Mouse (Mus musculus) embryo, embryonic 11.5 days (tissue): ENCODE measurements around the gene Trem2.
"Not testable (repeated sequence)": the region's sequence is repeated elsewhere in the genome, so short reads cannot be mapped to it uniquely, and the experiment has no call there.

ENCODE experiments used
- DNase-seq: peaks from one replicate; pipeline ENCODE4 v3.0.0-alpha.2; 2012; ENCODE audit warnings: low read depth, low spot score

Gene Trem2

DNA sequence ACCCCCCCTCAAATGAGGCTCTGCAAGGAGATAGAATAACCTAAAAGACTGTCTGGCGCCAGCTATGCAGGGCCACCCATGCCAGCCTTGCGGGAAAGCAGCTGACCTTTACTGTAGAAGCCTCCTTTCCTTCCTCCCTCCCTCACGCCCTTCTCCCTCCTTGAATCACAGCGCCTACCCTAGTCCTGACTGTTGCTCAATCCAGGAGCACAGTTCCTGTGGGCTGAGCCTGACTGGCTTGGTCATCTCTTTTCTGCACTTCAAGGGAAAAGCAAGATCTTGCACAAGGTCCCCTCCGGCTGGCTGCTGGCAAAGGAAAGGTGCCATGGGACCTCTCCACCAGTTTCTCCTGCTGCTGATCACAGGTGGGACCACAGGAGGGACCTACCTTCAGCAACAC is at the start of gene Trem2:
Gene Trem2 (plus strand): TSS at position 171 of the 400 bp plus-strand sequence.
- DNase-seq = no peak

DNA sequence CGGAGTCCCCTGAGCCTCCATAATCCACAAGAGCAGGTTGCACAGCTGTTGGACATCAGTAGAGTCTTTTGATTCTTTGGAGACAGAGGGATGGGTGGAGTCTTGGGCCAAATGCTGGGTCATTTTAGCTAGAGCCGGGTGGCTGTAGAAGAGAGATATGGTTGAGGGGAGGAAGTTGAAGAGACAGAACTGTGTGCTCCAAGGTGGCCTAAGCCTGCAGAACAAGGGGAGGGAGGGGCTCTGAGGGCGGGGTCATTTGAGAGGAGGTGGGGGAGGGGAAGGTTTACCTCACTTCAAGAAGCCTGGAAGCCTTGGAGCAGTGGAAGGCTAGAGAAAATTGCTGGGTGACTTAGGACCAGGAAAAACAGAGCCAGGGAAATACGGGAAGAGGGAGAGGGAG is 47.0 kb upstream of the Trem2 start, which contains the start of gene Treml2:
Gene Treml2 (plus strand): TSS at position 296 of the 400 bp plus-strand sequence.
- peak; percentile 14 for DNase-seq

DNA sequence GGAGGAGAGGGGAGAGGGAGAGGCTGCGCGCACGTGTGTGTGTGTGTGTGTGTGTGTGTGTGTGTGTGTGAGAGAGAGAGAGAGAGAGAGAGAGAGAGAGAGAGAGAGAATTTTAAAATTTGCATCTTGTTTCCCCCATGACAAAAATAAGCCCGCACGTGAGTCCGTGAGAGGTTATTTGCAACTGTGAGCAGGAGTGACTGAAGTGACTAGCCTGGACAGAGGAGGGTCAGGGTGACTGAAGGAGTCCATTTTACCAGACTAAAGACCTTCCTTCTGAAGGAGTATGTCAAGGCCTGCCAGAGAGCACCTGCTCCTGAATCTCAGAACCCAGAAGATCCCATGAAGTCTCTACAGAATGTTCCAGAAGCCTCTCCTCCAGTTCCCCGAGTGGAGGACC is 46.4 kb upstream of the Trem2 start:
- no peak for DNase-seq

DNA sequence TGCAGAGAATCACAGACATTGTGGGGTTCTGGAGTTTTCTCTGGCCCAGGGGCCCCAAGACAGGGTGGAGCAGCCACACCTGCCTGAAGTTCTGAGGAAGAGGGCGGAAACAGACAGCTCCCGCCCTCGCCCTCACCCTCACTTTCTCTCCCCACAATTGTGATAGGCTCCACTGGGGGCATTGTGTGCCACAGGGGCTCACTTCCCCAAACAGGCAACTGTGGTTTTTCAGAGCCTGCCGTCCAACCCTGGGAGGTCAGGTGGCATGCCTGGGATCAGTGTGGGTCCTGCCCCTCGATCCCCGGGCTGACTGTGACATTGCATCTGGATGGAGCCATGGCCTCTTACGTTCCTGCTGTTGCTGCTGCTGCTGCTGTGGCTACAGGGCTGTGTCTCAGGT is 46.0 kb upstream of the Trem2 start:
- no peak for DNase-seq

DNA sequence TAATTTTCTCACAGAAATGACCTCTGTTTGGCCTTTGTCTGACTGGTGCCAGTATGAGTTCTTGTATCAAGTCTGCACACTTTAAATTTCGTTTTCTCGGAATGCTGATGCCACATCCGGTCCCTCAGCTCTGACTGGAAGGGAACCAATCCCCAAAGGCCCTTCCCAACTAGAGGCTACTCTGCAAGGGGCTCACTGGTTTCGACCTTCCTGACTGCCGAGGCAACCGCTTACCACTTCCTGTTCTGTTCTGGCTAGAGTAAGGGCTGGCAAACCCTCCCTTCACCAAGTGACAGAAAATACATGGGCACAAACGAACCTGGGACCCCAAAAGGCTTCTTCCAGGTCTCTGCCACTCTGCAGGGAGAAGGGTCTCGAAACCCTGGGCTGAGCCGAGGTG is 45.3 kb upstream of the Trem2 start:
- no peak for DNase-seq

DNA sequence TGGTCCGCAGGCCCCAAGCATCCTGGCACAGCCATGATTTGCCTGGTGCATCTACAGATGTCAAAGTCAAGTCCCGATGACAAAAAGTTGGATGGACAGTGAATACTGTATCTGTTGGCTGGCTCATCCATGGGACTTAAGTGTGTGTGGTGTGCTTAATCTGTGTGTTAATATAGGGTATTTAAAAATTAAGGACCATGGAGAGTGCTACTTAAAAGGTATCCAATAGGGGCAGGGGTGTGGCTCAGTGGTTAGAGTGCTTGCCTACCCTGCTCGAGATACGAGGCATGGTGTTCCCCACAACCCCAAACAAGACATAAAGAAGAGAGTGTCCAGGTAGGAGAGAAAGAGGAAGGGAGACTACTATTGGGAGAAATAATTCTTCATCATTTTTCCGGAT is 44.4 kb upstream of the Trem2 start:
- no peak for DNase-seq

DNA sequence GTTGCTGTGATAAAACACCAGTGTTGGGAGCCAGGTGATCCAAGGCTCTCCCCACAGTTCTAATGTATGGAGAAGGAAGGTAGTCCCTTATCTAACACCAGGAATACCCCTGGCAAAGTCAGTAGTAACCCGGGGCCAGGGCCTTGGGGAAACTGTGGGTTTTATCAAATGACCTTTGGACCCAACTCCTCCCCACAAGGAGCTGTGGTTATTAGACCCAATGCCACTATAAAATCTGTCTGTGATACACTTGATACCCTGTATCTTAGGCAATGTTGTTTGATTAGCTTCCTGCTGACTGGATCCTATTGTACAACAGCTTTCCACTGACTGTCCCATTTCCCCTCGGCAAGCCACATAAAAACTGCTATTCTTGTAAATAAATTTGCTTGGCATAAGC is 34.1 kb upstream of the Trem2 start:
- no peak for DNase-seq

DNA sequence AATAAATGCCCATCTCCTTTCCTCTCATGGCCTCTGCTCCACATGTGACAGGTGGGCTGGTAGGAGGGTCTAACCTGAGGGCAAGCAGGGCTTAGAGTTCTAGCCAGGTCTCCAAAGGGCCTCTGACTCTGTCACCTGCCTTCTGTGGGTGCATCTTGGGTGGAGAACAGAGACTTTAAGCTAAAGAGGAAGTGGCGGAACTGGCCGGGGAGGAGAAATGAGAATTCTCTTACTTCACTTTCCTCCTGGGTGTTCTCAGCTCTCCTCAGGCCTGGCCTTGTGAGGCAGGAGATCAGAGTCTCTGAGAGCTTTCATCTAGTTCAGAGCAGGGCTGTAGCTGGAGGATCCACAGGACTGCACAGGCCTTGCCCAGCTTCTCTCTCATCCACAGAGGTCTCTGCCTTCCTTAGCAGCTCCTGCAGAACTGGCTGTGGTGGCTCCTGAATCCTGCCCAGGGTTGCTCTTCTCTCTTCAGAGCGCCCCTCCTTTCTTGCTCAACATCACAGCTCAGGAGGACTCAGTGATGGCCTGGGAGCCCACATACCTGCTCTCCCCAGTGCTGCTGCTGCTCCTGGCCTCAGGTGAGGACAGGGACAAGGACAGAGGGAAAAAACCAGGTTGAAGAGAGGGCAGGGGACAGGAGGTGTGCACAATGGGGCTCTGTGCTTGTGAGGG is 30.2 kb upstream of the Trem2 start, which contains the start of gene B430306N03Rik:
Gene B430306N03Rik (plus strand): TSS at position 237 of the 675 bp plus-strand sequence.
- DNase-seq = not testable (repeated sequence)

DNA sequence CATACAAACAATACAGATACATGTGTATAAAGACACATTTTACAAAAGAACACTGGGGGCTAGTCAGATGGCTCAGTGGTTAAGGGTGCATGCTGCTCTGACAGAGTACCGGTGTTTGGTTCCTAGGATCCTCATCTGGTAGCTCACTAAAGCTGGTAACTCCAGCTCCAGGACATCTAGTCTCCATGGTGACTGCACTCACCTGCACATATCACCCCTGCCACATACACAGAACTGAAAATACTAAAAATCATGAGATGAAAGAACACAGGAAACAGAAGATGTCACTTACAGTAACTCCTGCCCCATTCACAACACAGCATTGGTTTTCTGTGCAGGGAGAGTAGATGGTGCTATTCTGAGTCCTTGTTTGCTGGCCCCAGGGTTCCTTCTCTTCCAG is 27.5 kb upstream of the Trem2 start:
- no peak for DNase-seq

DNA sequence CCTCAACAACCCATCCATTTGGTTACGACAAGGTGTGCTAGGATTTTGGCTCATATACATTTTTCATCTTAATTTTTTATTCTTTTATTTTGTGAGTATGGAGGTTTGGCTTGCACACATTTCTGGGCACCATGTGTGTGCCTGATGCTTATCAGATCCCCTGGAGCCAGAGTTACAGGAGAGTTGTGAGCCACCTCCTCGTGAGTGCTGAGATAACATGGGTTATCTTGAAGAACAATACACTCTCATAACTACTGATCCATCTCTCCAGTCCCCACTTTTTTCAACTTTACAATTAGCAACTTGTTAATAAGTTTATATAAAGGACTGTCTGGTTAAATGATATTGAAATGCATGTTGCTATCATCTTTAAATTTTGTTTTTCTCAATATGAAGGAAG is 24.9 kb upstream of the Trem2 start:
- DNase-seq = no peak

DNA sequence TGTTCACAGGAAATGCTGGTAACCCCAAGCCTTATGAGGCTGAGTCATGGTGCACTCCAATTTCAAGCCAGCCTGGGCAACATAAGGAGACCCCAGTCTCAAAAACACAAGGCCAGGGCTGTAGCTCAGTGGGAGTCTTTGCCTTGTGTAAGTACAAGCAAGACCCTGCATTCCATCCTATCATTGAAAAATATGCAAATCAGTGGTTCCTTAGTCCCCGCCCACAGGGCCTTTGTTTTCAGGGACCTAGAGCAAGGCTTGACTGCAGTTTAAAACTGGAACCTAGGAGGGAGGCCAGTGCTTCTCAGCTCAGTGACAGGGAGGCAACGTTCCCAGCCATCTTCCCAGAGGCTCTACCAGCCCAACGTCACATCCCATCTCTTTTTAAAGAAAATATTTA is 23.0 kb upstream of the Trem2 start:
- DNase-seq = no peak

DNA sequence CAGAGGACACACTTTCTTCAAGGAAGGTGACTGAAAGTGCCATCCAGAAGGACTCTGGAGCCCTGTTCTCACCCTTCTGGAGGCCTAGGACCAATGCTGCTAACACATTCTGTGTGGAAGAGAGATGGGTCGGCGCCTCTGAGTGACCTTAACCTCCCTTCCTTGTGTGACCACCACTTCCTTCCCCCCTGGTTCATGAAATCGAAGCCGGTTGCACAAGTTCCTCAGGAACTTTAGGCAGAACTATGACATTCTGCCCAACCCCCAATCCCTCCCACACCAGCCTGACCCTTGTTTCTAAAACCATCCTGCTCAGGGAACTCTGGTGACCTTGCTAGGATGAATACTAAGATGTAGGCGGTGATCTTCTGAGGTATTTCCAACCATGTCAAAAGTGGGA is 21.9 kb upstream of the Trem2 start:
- DNase-seq = no peak

DNA sequence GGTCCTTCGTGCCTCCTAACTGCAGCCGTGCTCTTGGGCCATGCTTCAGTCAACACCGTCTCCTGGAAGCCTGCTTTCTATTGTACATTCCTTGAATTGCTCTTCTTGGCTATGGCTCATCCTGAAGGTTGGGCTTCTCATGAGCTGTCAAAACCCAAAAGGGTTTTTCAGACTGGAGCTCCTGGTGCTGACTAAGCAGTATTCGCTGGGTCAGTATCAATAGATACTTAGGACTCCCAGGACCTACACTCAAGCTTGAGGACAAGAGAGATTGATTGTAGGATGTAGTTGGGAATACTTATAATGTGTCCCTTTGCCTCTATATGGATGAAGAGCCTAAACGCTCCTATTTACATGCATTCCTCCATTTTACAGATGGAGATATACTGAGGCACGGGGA is 21.1 kb upstream of the Trem2 start:
- no peak for DNase-seq

DNA sequence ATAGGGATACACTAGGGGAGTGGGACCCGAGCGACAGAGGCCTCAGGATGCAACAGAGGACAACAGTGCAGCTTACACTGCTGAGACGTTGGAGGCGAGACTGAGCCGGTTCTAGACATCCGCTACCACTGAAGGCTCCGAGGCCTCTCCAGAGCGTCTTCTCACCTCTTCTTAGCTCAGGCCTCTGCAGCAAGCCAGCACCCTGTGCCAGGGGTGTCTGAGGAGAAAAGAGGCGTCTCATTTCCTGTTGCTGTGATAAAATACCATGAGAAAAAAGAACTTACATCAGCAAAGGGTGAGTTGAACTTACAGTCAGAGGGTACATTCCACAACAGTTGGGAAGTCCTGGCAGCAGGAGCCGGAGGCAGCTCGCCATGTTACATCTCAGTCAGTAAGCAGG is 20.6 kb upstream of the Trem2 start:
- DNase-seq = no peak

DNA sequence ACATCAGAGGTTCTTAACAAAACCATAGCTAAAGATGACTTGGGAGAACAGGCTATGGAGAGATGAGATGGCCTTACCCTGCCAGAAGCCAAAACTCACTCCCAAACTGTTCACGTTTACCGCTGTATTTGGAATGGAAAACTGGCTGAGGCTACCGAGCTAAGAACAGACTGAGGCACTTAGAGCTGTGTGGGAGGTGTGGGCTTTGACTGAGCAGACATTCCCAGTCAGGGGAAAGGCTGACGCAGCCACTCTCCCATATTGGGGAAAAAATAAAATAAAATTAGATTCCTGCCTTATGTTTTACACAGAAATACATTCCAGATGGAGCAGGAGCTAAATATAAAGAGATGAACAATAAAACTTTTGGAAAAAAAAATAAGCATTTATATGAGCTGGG is 19.5 kb upstream of the Trem2 start:
- DNase-seq = no peak

DNA sequence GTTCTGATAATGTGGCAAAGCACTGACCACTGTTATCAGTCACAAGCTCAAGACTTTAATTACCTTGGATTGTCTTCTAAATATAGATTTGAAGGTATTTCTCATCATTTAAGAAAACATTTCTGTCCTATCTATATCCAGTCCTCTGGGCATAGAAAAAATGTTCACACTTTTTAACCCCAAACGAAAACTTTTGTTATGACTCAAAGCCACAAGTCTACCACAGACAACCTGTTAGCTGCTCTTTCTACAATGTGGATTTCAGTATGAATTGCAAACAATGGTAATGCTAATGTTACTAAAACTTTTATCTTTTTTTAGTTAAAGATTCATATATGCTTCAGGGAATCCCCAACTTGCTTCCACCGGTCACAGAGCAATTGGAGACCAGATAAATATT is 13.7 kb upstream of the Trem2 start:
- DNase-seq = no peak

DNA sequence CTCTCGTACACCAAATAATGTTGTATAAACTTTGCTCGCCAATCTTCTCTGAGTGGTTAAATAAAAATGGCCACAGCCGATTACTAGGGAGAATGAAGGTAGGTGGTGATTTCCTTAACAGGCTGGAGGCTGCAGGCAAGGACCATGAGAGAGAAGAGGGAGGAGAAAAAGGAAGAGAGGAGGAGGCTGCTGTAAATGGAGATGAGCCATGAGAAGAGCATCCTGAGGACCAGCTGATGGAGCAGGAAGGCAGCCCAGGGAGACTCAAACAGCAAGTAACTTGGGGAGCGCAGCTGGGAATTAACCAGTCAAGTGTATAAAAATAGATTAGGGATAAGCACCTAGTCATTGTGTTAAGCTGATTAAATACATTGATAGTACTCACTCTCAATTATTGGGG is 12.0 kb upstream of the Trem2 start:
- DNase-seq = no peak

DNA sequence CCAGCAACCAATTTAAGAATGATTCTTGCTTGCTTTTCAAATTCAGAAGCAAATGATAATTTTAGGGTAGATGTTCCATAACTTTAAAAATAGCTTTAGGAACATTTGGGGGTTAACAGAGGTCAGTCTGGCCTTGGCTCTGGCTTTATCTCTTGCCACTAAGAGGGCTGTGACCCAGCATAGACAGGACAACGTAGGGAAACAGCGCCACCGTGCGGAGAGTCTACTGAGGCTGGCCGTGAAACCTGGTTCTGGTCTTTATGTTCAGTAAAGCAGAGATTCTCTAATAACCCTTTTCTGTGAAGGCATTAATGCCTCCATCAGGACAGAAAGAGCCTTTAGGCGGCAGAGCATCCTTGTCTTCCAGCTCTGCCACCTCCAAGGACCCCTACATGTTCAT is 9.3 kb upstream of the Trem2 start:
- peak; percentile 56 for DNase-seq

DNA sequence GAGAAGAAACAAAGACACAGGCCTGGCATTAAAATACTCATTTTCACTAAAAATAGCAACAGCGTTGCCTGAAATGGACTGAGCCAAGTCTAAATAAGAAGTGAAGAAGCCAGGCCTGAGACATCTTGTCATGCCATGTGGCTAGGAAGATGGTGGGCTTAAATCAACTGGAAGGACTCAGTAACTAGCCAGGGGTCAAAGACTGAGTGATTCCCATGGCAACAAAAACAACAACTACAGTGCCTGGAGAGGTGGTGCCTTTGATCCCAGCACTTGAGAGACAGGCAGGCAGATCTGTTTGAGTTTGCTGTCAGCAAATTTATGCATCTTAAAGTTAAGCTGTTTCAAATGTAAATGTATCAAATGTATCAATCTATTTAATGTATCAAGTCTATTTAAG is 5.9 kb upstream of the Trem2 start:
- DNase-seq = no peak

DNA sequence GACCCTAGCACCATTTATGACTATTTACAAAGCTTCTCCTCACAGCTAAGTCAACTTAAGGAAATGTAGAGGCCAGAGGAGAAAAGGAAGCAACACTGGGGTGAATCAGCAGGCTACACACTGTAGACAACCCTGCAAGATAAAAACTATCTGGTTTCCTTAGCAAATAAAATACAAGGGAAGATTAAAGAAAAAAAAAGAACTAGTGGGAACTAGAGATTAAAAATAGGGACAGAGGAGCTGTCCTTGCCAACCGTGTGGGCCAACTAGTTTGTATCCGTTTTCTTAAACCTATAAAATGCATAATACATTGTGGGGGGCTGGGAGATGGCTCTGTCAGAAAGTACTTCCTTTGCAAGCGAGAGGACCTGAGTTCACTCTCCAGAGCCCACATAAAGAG is 4.3 kb upstream of the Trem2 start:
- no peak for DNase-seq

DNA sequence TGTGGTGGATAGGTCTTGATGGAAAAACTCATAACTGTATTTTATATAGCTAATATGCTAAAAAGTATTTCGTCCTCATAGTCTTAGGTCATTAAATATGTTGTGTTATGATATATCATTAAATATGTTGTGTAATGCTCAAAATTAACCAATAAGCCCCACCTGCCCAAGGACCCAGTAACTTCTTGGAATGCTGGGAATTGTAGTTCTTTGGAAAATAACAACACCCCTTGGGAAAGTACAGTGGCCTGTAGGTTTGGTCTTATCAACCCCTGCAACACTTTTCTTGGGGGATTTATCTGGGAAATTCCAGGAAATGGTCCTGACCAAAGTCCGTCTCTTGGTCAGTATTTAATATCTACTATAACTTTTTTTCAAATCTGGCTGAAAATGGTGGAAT is 3.1 kb upstream of the Trem2 start:
- DNase-seq = no peak

DNA sequence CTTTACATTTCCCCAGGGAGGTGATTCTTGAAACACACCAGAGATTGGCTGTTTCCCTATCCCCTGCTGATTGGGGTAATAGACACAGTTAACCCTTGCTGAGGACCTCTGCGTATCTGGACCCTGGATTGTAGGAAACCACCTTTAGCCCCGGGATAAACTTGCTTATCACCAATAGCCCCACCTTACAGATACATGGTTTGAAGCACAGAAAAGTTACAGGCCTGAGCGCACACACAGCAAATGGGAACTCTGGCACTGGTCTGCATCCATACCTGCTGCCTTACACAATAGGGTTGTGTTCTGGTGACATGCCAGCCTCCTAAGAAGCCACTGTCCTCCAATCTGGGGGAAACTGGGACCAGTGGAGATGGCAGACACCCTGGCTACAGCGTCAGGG is 377 bp upstream of the Trem2 start:
- no peak for DNase-seq

DNA sequence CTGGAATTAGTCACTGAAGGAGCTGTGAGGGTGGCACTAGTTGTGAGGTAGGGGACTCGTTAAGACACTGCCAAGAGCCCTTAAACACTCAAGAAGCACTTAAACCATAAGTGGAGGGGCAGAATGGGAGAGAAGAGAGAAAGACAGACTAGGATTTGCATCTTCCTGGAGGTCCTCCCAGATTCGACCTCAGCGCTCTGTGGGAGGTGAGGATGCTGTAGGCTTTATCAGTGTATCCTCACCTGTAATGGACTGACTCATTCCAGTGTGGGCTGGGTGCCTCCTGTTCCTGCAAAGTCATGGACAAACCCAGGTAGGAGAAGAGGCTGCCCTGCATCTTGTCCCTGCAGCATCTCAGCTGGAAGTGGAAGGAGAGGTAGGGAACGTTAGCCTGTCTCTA is 633 bp downstream of the Trem2 start:
- DNase-seq = no peak

DNA sequence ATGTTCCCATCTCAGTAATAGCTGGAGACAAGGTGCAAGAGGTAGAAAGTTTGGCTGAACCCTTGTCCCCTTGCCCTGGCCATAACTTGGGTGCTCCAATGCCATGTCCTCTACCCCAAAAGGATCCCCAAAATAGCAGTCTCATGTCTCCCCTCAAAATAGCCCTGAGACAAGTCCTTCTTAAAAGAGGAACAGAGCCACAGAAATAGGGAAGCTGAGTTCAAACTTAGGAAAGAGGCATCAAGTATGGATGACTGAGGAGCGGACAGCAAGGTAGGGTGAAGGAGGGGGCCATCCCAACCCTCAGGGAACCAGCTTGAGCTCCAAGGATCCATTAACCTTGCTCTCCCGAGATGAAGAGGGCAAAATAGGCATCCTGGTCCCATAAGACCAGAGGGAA is 1.1 kb downstream of the Trem2 start:
- DNase-seq = no peak
